Mouse (Mus musculus) MEL (cell line): ENCODE measurements at regions not wholly inside any gene's neighbourhood (a gene's known extent, or its start where the extent isn't known, plus 50 kb on each side); places are given as distances from the start of the nearest gene placed in this dataset.

Experiments used
- DNase-seq: peaks from one replicate; pipeline ENCODE4 v3.0.0; 2011; ENCODE audit warnings: low read depth, low spot score
- H3K27ac ChIP-seq: 2 replicates; pipeline ENCODE4 v1.5.1; 2012; ENCODE audit warnings: low read depth, mild to moderate bottlenecking, control low read depth, low read length, moderate library complexity; ENCODE audit not compliant: control insufficient read depth
- H3K27me3 ChIP-seq, 2 experiments: fragments of 150-350 bp in 1 of 2; sonication (generic) in 1 of 2; 2 replicates each; pipeline ENCODE4 v1.6.1; 2012; ENCODE audit warnings: low read length in 2 of 2, mild to moderate bottlenecking in 2 of 2, improper control_type of control experiment in 1 of 2, moderate library complexity in 1 of 2; ENCODE audit not compliant: insufficient read depth in 2 of 2, control insufficient read depth in 1 of 2
- H3K36me3 ChIP-seq, 2 experiments: 2 replicates each; pipeline ENCODE4 v1.6.1; 2012 to 2014; ENCODE audit warnings: low read length in 2 of 2, improper control_type of control experiment in 1 of 2, inconsistent platforms in 1 of 2, mild to moderate bottlenecking in 1 of 2; ENCODE audit not compliant: insufficient read depth in 2 of 2, control insufficient read depth in 1 of 2
- H3K4me1 ChIP-seq, 2 experiments: fragments of 150-350 bp in 1 of 2; sonication (generic) in 1 of 2; 2 replicates each; pipeline ENCODE4 v1.6.1; 2012; ENCODE audit warnings: low read length in 2 of 2, improper control_type of control experiment in 1 of 2, mild to moderate bottlenecking in 1 of 2; ENCODE audit not compliant: insufficient read depth in 2 of 2, control insufficient read depth in 1 of 2
- H3K4me3 ChIP-seq, 2 experiments: fragments of 150-350 bp in 1 of 2; sonication (generic) in 1 of 2; 2 replicates each; pipeline ENCODE4 v1.5.1; 2012; ENCODE audit warnings: low read depth in 2 of 2, low read length in 2 of 2, mild to moderate bottlenecking in 2 of 2, moderate library complexity in 2 of 2, control low read depth in 1 of 2, improper control_type of control experiment in 1 of 2; ENCODE audit not compliant: control insufficient read depth in 1 of 2, insufficient read depth in 1 of 2
- H3K79me2 ChIP-seq: 2 replicates; pipeline ENCODE4 v1.6.1; 2012; ENCODE audit warnings: mild to moderate bottlenecking, low read length, moderate library complexity; ENCODE audit not compliant: control insufficient read depth, poor library complexity, insufficient read depth
- H3K9ac ChIP-seq: 2 replicates; pipeline ENCODE4 v1.6.1; 2012; ENCODE audit warnings: low read depth, mild to moderate bottlenecking, control low read depth, low read length, moderate library complexity; ENCODE audit not compliant: control insufficient read depth, poor library complexity, severe bottlenecking
- H3K9me3 ChIP-seq: fragments of 150-350 bp; sonication (generic); replicated peaks from 2 replicates; pipeline ENCODE4 v1.6.1; 2012; ENCODE audit warnings: mild to moderate bottlenecking, low read length, improper control_type of control experiment, moderate library complexity; ENCODE audit not compliant: insufficient read depth
- CHD1 ChIP-seq: IDR thresholded peaks from 2 replicates; pipeline ENCODE4 v1.6.1; 2012; ENCODE audit warnings: low read depth, mild to moderate bottlenecking, inconsistent platforms, low read length, improper control_type of control experiment
- CHD2 ChIP-seq: IDR thresholded peaks from 2 replicates; pipeline ENCODE4 v1.6.1; 2011; ENCODE audit warnings: low read length, improper control_type of control experiment
- CTCF ChIP-seq, 3 experiments: IDR thresholded peaks in 2 of 3; conservative IDR thresholded peaks in 1 of 3; 2 replicates each; pipeline ENCODE4 v1.5.1; 2011 to 2012; ENCODE audit warnings: low read length in 3 of 3, low read depth in 2 of 3, mild to moderate bottlenecking in 2 of 3, improper control_type of control experiment in 1 of 3, inconsistent platforms in 1 of 3, mixed read lengths in 1 of 3, moderate library complexity in 1 of 3; ENCODE audit not compliant: control insufficient read depth in 1 of 3, insufficient read depth in 1 of 3, poor library complexity in 1 of 3, severe bottlenecking in 1 of 3
- ELF1 ChIP-seq: IDR thresholded peaks from 2 replicates; pipeline ENCODE4 v1.6.1; 2014; ENCODE audit warnings: low read depth, mild to moderate bottlenecking, inconsistent platforms, low read length, improper control_type of control experiment, moderate library complexity
- EP300 ChIP-seq, 2 experiments: IDR thresholded peaks; 2 replicates each; pipeline ENCODE4 v1.6.1; 2011; ENCODE audit warnings: improper control_type of control experiment in 2 of 2, low read length in 2 of 2, low read depth in 1 of 2, mild to moderate bottlenecking in 1 of 2
- ETS1 ChIP-seq: IDR thresholded peaks from 2 replicates; pipeline ENCODE4 v1.6.1; 2012; ENCODE audit warnings: low read depth, mild to moderate bottlenecking, inconsistent platforms, low read length, improper control_type of control experiment, moderate library complexity
- KAT2A ChIP-seq: conservative IDR thresholded peaks from 2 replicates; pipeline ENCODE4 v1.6.1; 2012; ENCODE audit warnings: low read depth, low read length, improper control_type of control experiment, inconsistent platforms
- MAFK ChIP-seq: IDR thresholded peaks from 2 replicates; pipeline ENCODE4 v1.6.1; 2011; ENCODE audit warnings: low read depth, mild to moderate bottlenecking, low read length, improper control_type of control experiment, borderline replicate concordance
- MAX ChIP-seq: IDR thresholded peaks from 2 replicates; pipeline ENCODE4 v1.6.1; 2011; ENCODE audit warnings: low read length, improper control_type of control experiment
- MAZ ChIP-seq: IDR thresholded peaks from 2 replicates; pipeline ENCODE4 v1.6.1; 2012; ENCODE audit warnings: low read depth, mild to moderate bottlenecking, inconsistent platforms, low read length, improper control_type of control experiment
- MEF2A ChIP-seq: IDR thresholded peaks from 2 replicates; pipeline ENCODE4 v1.6.1; 2014; ENCODE audit warnings: low read depth, mild to moderate bottlenecking, inconsistent platforms, low read length, improper control_type of control experiment; ENCODE audit not compliant: poor library complexity, insufficient replicate concordance, severe bottlenecking; ENCODE audit errors: extremely low read depth
- MYB ChIP-seq: IDR thresholded peaks from 2 replicates; pipeline ENCODE4 v1.6.1; 2011; ENCODE audit warnings: mild to moderate bottlenecking, low read depth, low read length, improper control_type of control experiment
- MYC ChIP-seq: IDR thresholded peaks from 2 replicates; pipeline ENCODE4 v1.6.1; 2011; ENCODE audit warnings: low read depth, mild to moderate bottlenecking, low read length, improper control_type of control experiment, moderate library complexity
- NRF1 ChIP-seq: IDR thresholded peaks from 2 replicates; pipeline ENCODE4 v1.6.1; 2014; ENCODE audit warnings: low read depth, mild to moderate bottlenecking, inconsistent platforms, low read length, improper control_type of control experiment, moderate library complexity; ENCODE audit not compliant: poor library complexity, insufficient read depth, severe bottlenecking
- POLR2A ChIP-seq, 2 experiments: IDR thresholded peaks; 2 replicates each; pipeline ENCODE4 v1.6.1; 2011 to 2012; ENCODE audit warnings: low read length in 2 of 2, mild to moderate bottlenecking in 2 of 2, control low read depth in 1 of 2, improper control_type of control experiment in 1 of 2, low read depth in 1 of 2, moderate library complexity in 1 of 2; ENCODE audit not compliant: control insufficient read depth in 1 of 2, insufficient read depth in 1 of 2, poor library complexity in 1 of 2
- POLR2AphosphoS5 ChIP-seq: IDR thresholded peaks from 2 replicates; pipeline ENCODE4 v1.6.1; 2012; ENCODE audit warnings: low read depth, borderline replicate concordance, mild to moderate bottlenecking, inconsistent platforms, low read length, moderate library complexity, mixed read lengths
- RCOR1 ChIP-seq: IDR thresholded peaks from 2 replicates; pipeline ENCODE4 v1.6.1; 2012; ENCODE audit warnings: low read depth, mild to moderate bottlenecking, inconsistent platforms, low read length, improper control_type of control experiment
- TBP ChIP-seq: IDR thresholded peaks from 2 replicates; pipeline ENCODE4 v1.8.0; 2011; ENCODE audit warnings: low read depth, low read length, improper control_type of control experiment
- ZC3H11A ChIP-seq: IDR thresholded peaks from 2 replicates; pipeline ENCODE4 v1.6.1; 2012; ENCODE audit warnings: low read depth, mild to moderate bottlenecking, inconsistent platforms, low read length, improper control_type of control experiment
- ZNF384 ChIP-seq: IDR thresholded peaks from 2 replicates; pipeline ENCODE4 v1.6.1; 2012; ENCODE audit warnings: low read depth, mild to moderate bottlenecking, inconsistent platforms, low read length, improper control_type of control experiment

DNA sequence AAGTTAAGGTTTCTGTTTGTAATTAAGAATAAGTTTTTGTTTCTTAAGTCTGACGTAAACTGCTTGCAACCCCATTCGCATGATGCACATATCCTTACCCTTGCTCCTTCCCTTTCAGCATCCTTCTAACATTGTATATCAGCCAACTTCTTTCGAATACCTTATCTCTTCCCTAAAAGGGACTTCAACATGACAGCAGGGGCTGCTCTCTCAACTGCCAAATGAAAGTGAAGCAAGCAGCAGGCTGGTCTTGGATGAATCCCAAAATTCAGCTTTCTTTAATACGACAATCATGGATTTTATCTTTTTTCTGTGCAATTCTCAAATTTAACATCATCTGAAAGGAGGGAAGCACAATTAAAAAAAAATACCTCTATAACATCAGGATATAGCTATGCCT is 403.2 kb downstream of the Serpinb8 start:
- no peak for DNase-seq
- H3K36me3 ChIP-seq, result no peaks in the 10 kb centered on the region
- H3K27ac ChIP-seq, result no peak overlapping the region
- TF ChIP-seq ZNF384 (no peak), CHD2 (no peak), NRF1 (no peak), POLR2A (IDR thresholded peaks at IDR 0.05; ENCODE audit: control insufficient read depth in 1 of 2, insufficient read depth in 1 of 2, low read depth in 1 of 2, low read length in 2 of 2, poor library complexity in 1 of 2) (no peak), TBP (no peak), CHD1 (no peak), KAT2A (no peak), MAX (no peak), POLR2AphosphoS5 (no peak), ZC3H11A (no peak), MYC (no peak), MYB (no peak), ELF1 (no peak), ETS1 (no peak), RCOR1 (no peak), MAFK (no peak)
- no peaks in the 10 kb centered on the region for H3K9me3 ChIP-seq
- H3K4me1 ChIP-seq, result no peaks in the 10 kb centered on the region
- no peak overlapping the region for H3K4me3 ChIP-seq
- no peak overlapping the region for H3K9ac ChIP-seq
- H3K79me2 ChIP-seq, result no peaks in the 10 kb centered on the region
- H3K27me3 ChIP-seq, result no peaks in the 10 kb centered on the region

DNA sequence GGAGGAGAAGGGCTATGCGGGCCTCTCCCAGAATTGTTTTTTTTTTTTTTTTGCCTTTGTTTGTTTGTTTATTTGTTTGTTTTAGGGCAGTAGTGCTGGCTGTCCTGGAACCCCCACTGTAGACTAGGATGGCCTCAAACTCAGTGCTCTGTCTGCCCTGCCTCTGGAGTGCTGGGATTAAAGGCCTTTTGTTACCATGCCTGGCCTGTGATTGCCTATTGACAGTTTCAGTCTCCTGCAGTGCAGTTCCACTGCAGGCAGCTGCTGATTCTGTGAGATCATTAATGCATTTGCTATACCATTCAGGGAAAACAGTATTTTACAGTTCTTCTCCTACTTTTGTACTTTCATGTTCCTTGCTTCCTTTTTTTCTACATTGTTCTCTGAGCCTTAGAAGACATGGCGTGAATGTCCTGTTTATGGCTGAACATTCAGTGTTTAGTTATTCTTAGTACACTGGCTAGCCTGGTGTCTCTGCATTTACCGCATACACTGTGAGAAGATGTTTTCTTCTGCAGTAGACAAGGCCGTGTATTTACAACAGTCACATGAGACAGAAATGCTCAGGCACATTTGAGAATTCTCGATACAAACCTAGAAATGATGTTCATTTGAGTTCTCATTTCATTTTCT is 434.0 kb downstream of the Serpinb8 start:
- Histone ChIP-seq H3K36me3 (no peaks in the 10 kb centered on the region), H3K4me3 (no peak overlapping the region), H3K9ac (no peak overlapping the region), H3K9me3 (no peaks in the 10 kb centered on the region), H3K27ac (no peak overlapping the region), H3K4me1 (no peaks in the 10 kb centered on the region), H3K79me2 (no peaks in the 10 kb centered on the region), H3K27me3 (no peaks in the 10 kb centered on the region; a peak in 1 of 4 replicates)
- no peak for DNase-seq
- no peak for TF ChIP-seq CTCF (IDR thresholded peaks at IDR 0.05 in 2 of 3, conservative IDR thresholded peaks at IDR 0.05 in 1 of 3; ENCODE audit: control insufficient read depth in 1 of 3, insufficient read depth in 1 of 3, low read depth in 2 of 3, low read length in 3 of 3, poor library complexity in 1 of 3, severe bottlenecking in 1 of 3)
- TF ChIP-seq ETS1, result no peak
- no peak for TF ChIP-seq RCOR1
- TF ChIP-seq ZC3H11A, result no peak
- no peak for TF ChIP-seq EP300 (IDR thresholded peaks at IDR 0.05; ENCODE audit: low read depth in 1 of 2, low read length in 2 of 2)
- no peak for TF ChIP-seq MAZ
- no peak for TF ChIP-seq POLR2A (IDR thresholded peaks at IDR 0.05; ENCODE audit: control insufficient read depth in 1 of 2, insufficient read depth in 1 of 2, low read depth in 1 of 2, low read length in 2 of 2, poor library complexity in 1 of 2)
- no peak for TF ChIP-seq MYB
- TF ChIP-seq ELF1, result no peak
- no peak for TF ChIP-seq MEF2A
- no peak for TF ChIP-seq KAT2A
